Mouse (Mus musculus): ENCODE measurements around the gene Stx18. TPM values are rescaled to one million over a fixed set of nuclear protein-coding genes. Genes with fewer than 3 reads are reported as not detected.

The Stx18 gene
- polyA plus RNA-seq, 1 experiment from 2014 or later, result 62.1 TPM

- Histone ChIP-seq H3K4me1 (replicated peaks) (peaks cover 19% of the 10 kb centered on the region), H3K4me2 (peak within 1 kb of the TSS; percentile 73), H3K27ac (peak within 1 kb of the TSS; percentile 77), H3K27me3 (peaks cover 33% of the 10 kb centered on the region), H3K36me3 (peaks cover 28% of the 10 kb centered on the region), H3K4me3 (replicated peaks) (peak within 1 kb of the TSS; percentile 89), H3K9me3 (0 out of 2 replicates have a peak, but pooled peaks cover 4% of the 10 kb centered on the region), H3K9ac (replicated peaks) (peak within 1 kb of the TSS; percentile 85)
- peak; percentile 34; the same call in 1 of the 2 replicates for ATAC-seq (ENCODE audit: insufficient number of reproducible peaks, insufficient read depth, low FRiP score, low TSS enrichment, low read depth)
- WGBS, result 8% methylated on average over 35 of the region's 35 CpGs
These were observed 121.3 kb downstream of the Stx18 start, which contains the start of gene Nsg1 for GRCm38 (mm10) chr5:38159634-38160413. Gene Nsg1 (minus strand): TSS chr5:38159907.

DNA sequence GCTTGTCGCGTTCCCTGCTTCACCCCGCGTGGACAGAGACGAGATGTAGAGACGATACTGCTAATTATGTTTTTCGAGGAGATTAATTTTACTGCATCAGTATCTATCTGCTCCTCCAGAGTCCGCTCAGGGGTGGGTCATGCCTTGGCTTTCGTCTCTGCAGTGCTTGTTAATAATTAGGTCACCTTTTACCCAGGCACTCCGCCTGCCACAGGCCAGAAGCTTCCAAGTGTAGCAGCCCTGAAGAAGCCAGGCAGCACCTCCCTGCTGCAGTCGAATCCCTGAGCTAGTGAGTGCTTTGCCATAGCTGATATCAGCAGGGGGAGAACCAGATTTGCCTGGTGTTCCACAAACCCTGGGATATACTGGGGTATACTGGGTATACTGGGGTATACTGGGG is 130.0 kb downstream of the Stx18 start:
- Histone ChIP-seq H3K36me3 (no peaks in the 10 kb centered on the region), H3K27me3 (0 out of 2 replicates have a peak, but pooled peaks cover 3% of the 10 kb centered on the region), H3K4me3 (replicated peaks) (no peak overlapping the region), H3K27ac (no peak overlapping the region), H3K9me3 (0 out of 2 replicates have a peak, but pooled peaks cover 4% of the 10 kb centered on the region), H3K4me2 (no peak overlapping the region), H3K9ac (replicated peaks) (no peak overlapping the region), H3K4me1 (replicated peaks) (no peaks in the 10 kb centered on the region)
- no peak for ATAC-seq (ENCODE audit: insufficient number of reproducible peaks, insufficient read depth, low FRiP score, low TSS enrichment, low read depth)
- WGBS, result 82% methylated on average over 11 of the region's 11 CpGs

DNA sequence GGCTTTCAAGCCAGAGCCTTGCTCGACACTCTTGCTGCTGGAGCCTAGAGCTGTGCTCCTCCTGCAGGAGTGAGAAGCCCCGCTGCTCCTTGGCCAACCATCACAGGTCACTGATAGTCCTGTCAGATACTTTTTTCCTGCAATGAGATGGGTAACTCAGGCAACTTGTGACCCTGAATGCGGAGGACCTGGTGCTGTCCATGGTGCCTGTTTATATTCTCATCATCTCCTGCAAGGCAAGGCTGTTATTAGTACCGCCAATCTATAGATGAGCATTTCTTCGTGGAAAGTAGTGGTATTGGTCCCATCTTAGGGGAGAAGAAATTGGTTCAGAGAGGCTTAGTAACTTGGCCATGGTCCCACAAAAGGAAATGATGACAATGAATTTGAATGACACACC is 135.2 kb downstream of the Stx18 start:
- 49% methylated on average over 5 of the region's 5 CpGs for WGBS
- Histone ChIP-seq H3K4me2 (no peak overlapping the region), H3K27ac (no peak overlapping the region), H3K4me1 (replicated peaks) (no peaks in the 10 kb centered on the region), H3K36me3 (no peaks in the 10 kb centered on the region), H3K27me3 (0 out of 2 replicates have a peak, but pooled peaks cover 3% of the 10 kb centered on the region), H3K9ac (replicated peaks) (no peak overlapping the region), H3K9me3 (0 out of 2 replicates have a peak, but pooled peaks cover 4% of the 10 kb centered on the region), H3K4me3 (replicated peaks) (no peak overlapping the region)
- no peak for ATAC-seq (ENCODE audit: insufficient number of reproducible peaks, insufficient read depth, low FRiP score, low TSS enrichment, low read depth)

DNA sequence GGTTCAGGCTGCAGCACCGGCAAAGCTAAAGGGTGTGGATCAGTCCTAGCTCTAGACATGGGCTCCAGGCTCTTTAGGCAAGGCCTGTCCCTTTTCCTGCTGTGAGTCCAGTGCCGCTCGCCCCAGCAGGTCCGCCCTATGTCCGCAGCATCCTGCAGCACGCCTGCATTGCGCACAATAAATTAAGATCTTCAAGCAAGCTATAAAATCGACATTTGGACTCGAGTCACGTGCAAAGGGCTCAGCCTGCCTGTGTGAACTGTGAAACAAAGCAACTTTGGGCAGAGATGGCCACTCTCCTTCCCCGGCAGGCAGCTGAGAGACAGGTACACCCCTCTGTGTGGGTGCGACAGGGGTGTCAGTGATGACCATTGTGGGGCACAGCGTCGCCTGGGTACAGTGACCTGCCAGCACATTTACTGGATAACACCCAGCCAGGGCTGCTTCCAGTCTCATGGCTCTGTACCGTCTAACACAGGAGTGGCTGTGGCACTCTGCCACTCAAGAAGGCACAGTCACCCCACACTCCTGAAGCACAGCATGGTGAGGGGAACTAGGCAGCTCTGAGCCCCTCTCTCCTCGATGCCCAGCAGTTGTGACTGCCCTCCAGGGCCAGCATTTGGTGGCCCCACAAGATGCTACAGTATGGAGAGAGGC is 135.8 kb downstream of the Stx18 start:
- H3K4me2 ChIP-seq, result no peak overlapping the region
- H3K4me3 ChIP-seq (replicated peaks), result no peak overlapping the region
- no peak overlapping the region for H3K27ac ChIP-seq
- H3K36me3 ChIP-seq, result no peaks in the 10 kb centered on the region
- H3K9ac ChIP-seq (replicated peaks), result no peak overlapping the region
- ATAC-seq (ENCODE audit: insufficient number of reproducible peaks, insufficient read depth, low FRiP score, low TSS enrichment, low read depth), result no peak
- 71% methylated on average over 16 of the region's 16 CpGs for WGBS
- 0 out of 2 replicates have a peak, but pooled peaks cover 2% of the 10 kb centered on the region for H3K27me3 ChIP-seq
- H3K4me1 ChIP-seq (replicated peaks), result no peaks in the 10 kb centered on the region
- H3K9me3 ChIP-seq, result 0 out of 2 replicates have a peak, but pooled peaks cover 4% of the 10 kb centered on the region

- H3K4me1 ChIP-seq (replicated peaks), result no peaks in the 10 kb centered on the region
- H3K36me3 ChIP-seq, result no peaks in the 10 kb centered on the region
- WGBS, result 90% methylated on average over 6 of the region's 6 CpGs
- H3K27ac ChIP-seq, result no peak overlapping the region
- H3K27me3 ChIP-seq, result no peaks in the 10 kb centered on the region
- H3K9me3 ChIP-seq, result no peaks in the 10 kb centered on the region
- no peak for ATAC-seq (ENCODE audit: insufficient number of reproducible peaks, insufficient read depth, low FRiP score, low TSS enrichment, low read depth)
- H3K4me3 ChIP-seq (replicated peaks), result no peak overlapping the region
- H3K4me2 ChIP-seq, result no peak overlapping the region
- no peak overlapping the region for H3K9ac ChIP-seq (replicated peaks)
These were observed 146.2 kb downstream of the Stx18 start for GRCm38 (mm10) chr5:38184688-38185285.

GRCm38 (mm10) chr5:38187006-38187405 is 148.5 kb downstream of the Stx18 start:
- no peaks in the 10 kb centered on the region for H3K36me3 ChIP-seq
- ATAC-seq (ENCODE audit: insufficient number of reproducible peaks, insufficient read depth, low FRiP score, low TSS enrichment, low read depth), result no peak
- H3K4me2 ChIP-seq, result no peak overlapping the region
- H3K4me1 ChIP-seq (replicated peaks), result no peaks in the 10 kb centered on the region
- H3K4me3 ChIP-seq (replicated peaks), result no peak overlapping the region
- H3K27ac ChIP-seq, result no peak overlapping the region
- 83% methylated on average over 2 of the region's 2 CpGs for WGBS
- no peaks in the 10 kb centered on the region for H3K27me3 ChIP-seq
- no peak overlapping the region for H3K9ac ChIP-seq (replicated peaks)
- no peaks in the 10 kb centered on the region for H3K9me3 ChIP-seq

Other genes with a start within 250 kb of the Stx18 start
- 462 and 487 TPM in 2 replicates for gene Msx1, start 214.2 kb upstream of the Stx18 start, polyA plus RNA-seq (2016; fragmentation: Nextera tagmentation; extraction: Ambion mirVana)
- 134 and 142 TPM in 2 replicates for gene Nsg1, start 121.2 kb downstream of the Stx18 start, polyA plus RNA-seq (2016; fragmentation: Nextera tagmentation; extraction: Ambion mirVana)
- gene Zbtb49, start 181.7 kb downstream of the Stx18 start, polyA plus RNA-seq (2016; fragmentation: Nextera tagmentation; extraction: Ambion mirVana), result 18.4 and 22.6 TPM in 2 replicates
- gene Lyar, start 181.7 kb downstream of the Stx18 start, polyA plus RNA-seq (2016; fragmentation: Nextera tagmentation; extraction: Ambion mirVana), result 130 and 151 TPM in 2 replicates
- 72.4 and 75.2 TPM in 2 replicates for gene Tmem128, start 221.4 kb downstream of the Stx18 start, polyA plus RNA-seq (2016; fragmentation: Nextera tagmentation; extraction: Ambion mirVana)
- 0.13 TPM in 1 of 2 replicates, not detected in the other for gene Otop1, start 237.2 kb downstream of the Stx18 start, polyA plus RNA-seq (2016; fragmentation: Nextera tagmentation; extraction: Ambion mirVana)